Mouse (Mus musculus): Measurements from ENCODE around the gene Sema4f. TPM values are rescaled to one million over a fixed set of nuclear protein-coding genes. Genes with fewer than 3 reads are reported as not detected.
A peak's percentile ranks its signal among the peaks of the same experiment; 100 is the strongest.

The Sema4f gene
- polyA plus RNA-seq, 1 experiment from 2014 or later: 2.1 TPM

DNA sequence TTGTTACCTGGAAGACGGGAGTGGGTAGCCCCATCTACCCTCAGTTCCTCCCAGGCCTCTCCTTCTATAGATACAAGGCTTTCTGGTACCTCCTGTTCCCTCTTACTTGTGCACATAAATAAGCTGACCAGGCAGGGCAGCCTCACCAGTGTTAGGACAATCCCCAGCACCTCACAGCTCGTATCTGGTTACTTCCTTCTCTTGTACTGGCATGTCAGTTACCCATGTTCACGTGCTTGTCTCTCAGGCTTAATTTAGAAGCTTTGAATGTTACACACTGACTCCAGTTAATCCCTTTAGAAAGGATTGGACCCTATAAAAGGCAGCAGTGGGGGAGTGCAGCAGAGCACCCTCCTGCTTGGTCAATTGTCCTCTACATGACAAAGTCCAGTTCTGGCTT lies 42.3 kb downstream of the Sema4f start:
- ChIA-PET POLR2A (no interaction called here), CTCF (no interaction called here)
- DNase-seq (ENCODE audit: low read depth, low spot score) (no peak), ATAC-seq (no peak)
- no peak for TF ChIP-seq CTCF (IDR thresholded peaks at IDR 0.05)
- H3K27me3 ChIP-seq: no peaks in the 10 kb centered on the region
- in situ Hi-C loops (cut with MboI; ENCODE audit: low pct_unique_long_range_greater_than_20kb): loop anchor here (10.0 to 25.0 kb wide), 2 partner anchors 253 to 785 kb away; no protein-coding TSS in a partner anchor

DNA sequence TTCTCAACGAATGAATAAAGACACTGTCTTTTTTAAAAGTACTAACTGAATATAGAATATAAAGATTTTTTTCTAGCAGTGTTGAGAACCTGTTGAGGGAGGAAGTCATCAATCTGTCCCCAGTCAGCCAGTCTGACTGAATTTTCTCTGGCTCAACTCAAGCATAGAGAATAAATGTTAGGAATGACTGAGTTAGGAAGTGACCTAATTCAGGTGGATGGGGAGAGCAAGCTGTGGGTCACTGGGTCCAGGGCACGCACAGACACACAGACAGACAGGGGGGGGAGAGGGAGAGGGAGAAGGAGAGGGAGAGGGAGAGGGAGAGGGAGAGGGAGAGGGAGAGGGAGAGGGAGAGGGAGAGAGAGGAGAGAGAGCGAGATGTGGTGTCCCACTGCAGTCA lies 46.2 kb downstream of the Sema4f start:
- ATAC-seq (peak; percentile 52), DNase-seq (ENCODE audit: low read depth, low spot score) (no peak)
- ChIA-PET POLR2A (no interaction called here), CTCF (no interaction called here)
- no peak for TF ChIP-seq CTCF (IDR thresholded peaks at IDR 0.05)
- in situ Hi-C loops (cut with MboI; ENCODE audit: low pct_unique_long_range_greater_than_20kb): loop anchor here (5.0 to 25.0 kb wide), 4 partner anchors 151 to 906 kb away; no protein-coding TSS in a partner anchor
- H3K27me3 ChIP-seq: no peaks in the 10 kb centered on the region

DNA sequence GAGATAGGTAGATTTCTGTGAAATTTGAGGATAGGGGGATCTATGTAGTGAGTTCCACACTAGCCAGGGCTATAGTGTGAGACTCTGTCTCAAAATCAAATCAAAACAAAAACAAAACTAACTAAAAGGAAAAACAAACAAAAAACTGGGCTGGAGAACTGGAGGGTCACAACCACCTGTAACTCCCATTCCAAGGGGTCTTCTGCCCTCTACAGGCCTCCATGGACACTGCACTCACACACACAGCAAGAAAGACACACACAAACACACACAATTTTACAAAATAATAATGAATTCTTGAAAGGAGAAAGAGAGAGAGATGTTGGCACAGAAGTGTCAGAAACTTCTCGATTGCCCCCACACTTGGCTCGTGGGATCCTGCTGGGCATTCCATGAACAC lies 47.0 kb downstream of the Sema4f start:
- ChIA-PET POLR2A (no interaction called here), CTCF (interaction anchor here (0.9 to 1.8 kb wide), 2 partner anchors 157 to 178 kb away, joined by 3 to 8 read pairs; no protein-coding TSS in a partner anchor)
- TF ChIP-seq CTCF (IDR thresholded peaks at IDR 0.05): peak; percentile 94
- no peak for ATAC-seq
- no peaks in the 10 kb centered on the region for H3K27me3 ChIP-seq
- no peak for DNase-seq (ENCODE audit: low read depth, low spot score)
- in situ Hi-C loops (cut with MboI; ENCODE audit: low pct_unique_long_range_greater_than_20kb): loop anchor here (5.0 to 25.0 kb wide), 4 partner anchors 150 to 905 kb away; no protein-coding TSS in a partner anchor

DNA sequence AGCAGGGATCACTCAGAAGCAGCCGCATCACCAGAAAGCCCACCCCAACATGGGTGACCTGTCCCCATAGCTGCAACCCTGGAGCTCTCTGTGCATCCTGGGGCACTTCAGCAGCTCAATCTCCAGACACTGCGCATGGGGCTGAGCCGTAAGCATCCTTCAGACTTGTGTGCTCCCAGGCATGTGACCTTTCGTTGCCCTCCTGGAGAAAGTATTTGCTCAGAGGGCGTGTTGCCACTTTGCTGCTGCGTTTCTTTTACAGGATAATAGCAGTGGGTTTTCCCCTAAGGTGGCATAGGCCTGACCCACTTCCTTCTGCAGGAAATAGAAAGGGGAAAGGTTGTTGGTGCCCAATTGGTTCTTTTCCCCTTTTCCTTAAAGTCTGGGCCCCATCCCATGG lies 48.1 kb downstream of the Sema4f start:
- no peaks in the 10 kb centered on the region for H3K27me3 ChIP-seq
- DNase-seq (ENCODE audit: low read depth, low spot score): no peak
- ATAC-seq: no peak
- in situ Hi-C loops (cut with MboI; ENCODE audit: low pct_unique_long_range_greater_than_20kb): loop anchor here (5.0 to 25.0 kb wide), 4 partner anchors 149 to 904 kb away; no protein-coding TSS in a partner anchor
- ChIA-PET POLR2A (no interaction called here), CTCF (interaction anchor here (0.9 to 1.8 kb wide), 5 partner anchors 9 to 189 kb away, joined by 3 to 8 read pairs (median 3); no protein-coding TSS in a partner anchor)
- no peak for TF ChIP-seq CTCF (IDR thresholded peaks at IDR 0.05)

DNA sequence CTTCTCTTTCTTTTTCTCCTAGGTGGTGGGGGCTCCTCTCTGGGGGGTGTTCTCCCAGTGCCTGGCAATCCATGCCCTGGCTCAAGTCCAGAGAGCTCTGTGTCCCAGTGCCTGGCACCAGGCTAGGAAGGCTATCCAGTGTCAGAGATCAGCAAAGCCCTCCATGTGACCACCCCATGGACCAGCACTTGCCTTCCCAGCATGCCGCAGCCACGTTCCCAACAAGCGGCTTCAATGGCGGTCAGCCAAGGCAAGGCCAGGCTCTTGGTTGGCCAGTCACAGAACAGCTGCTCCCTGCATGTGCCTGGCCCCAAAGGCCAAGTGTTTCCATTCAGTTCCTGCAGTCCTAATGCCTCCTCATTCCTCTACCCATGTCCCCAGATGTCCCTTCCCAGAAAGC lies 53.2 kb downstream of the Sema4f start:
- no peaks in the 10 kb centered on the region for H3K27me3 ChIP-seq
- DNase-seq (ENCODE audit: low read depth, low spot score) (no peak), ATAC-seq (no peak)
- ChIA-PET POLR2A (no interaction called here), CTCF (interaction anchor here (1.0 to 1.1 kb wide), 2 partner anchors 9 to 51 kb away, joined by 3 read pairs; no protein-coding TSS in a partner anchor)
- TF ChIP-seq CTCF (IDR thresholded peaks at IDR 0.05): no peak
- in situ Hi-C loops (cut with MboI; ENCODE audit: low pct_unique_long_range_greater_than_20kb): loop anchor here (25.0 kb wide), 1 partner anchor 774 kb away; no protein-coding TSS in a partner anchor

DNA sequence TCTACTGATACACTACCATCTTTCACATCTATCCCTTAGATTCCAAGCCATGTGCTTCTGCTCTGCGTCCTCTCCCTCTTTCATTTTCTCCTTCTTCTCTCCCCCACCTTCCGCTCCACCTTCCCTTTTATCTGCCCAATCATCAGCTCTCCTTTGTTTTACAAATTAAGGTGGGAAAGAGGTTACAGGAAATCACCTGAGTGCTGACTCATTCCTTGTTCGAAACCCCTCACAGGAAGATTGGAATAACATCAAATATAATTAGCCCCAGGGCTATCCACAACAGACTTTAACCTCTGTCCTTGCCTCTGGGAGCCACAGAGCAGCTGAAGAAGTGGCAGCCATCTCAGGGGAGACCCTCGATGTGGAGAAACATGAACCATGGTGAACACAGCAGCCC lies 53.7 kb downstream of the Sema4f start:
- no peak for TF ChIP-seq CTCF (IDR thresholded peaks at IDR 0.05)
- ChIA-PET POLR2A (no interaction called here), CTCF (interaction anchor here (1.0 kb wide), 1 partner anchor 51 kb away, joined by 3 read pairs; no protein-coding TSS in a partner anchor)
- DNase-seq (ENCODE audit: low read depth, low spot score): no peak
- ATAC-seq: no peak
- no peaks in the 10 kb centered on the region for H3K27me3 ChIP-seq
- in situ Hi-C loops (cut with MboI; ENCODE audit: low pct_unique_long_range_greater_than_20kb): loop anchor here (25.0 kb wide), 1 partner anchor 774 kb away; no protein-coding TSS in a partner anchor

DNA sequence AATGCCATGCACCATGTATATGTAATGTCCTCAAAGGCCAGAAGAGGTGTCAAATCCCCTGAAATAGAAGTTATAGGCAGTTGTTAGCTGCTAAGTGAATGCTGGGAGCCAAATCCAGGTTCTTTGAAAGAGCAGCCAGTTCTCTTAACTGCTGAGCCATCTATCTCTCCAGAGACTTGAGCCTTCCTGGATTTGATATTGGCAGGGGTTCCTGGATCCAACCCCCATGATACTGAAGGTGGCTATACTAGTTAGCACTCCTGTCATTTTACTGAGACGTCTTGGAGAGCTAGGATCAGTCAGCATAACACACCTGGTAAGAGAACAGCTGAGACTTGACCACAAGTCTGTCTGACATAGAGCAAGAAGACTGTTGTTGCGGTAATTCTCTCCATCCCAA lies 54.1 kb downstream of the Sema4f start:
- DNase-seq (ENCODE audit: low read depth, low spot score): no peak
- in situ Hi-C loops (cut with MboI; ENCODE audit: low pct_unique_long_range_greater_than_20kb): loop anchor here (25.0 kb wide), 1 partner anchor 773 kb away; no protein-coding TSS in a partner anchor
- no peaks in the 10 kb centered on the region for H3K27me3 ChIP-seq
- ChIA-PET POLR2A (no interaction called here), CTCF (interaction anchor here (1.0 to 1.6 kb wide), 2 partner anchors 30 to 50 kb away, joined by 3 to 4 read pairs; no protein-coding TSS in a partner anchor)
- ATAC-seq: no peak
- no peak for TF ChIP-seq CTCF (IDR thresholded peaks at IDR 0.05)

DNA sequence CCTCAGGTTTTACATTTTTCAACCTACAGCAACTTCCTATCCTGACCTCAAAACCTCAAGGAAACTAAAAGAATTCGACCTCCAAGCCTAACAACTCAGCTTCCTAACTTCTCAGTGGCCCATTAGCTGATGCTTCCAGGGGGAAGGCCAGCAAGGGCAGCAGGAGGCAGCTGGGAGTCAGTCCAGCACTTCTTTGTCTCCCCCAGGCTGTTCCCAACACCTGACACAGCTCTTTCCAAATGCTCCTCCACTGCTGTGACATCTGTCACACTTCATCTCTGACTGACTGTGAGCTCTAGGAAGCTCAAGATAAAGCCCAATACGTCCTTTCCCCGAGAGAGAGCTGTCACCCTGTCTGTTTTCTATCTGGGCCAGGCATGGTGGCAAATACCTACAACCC lies 55.0 kb downstream of the Sema4f start:
- no peak for TF ChIP-seq CTCF (IDR thresholded peaks at IDR 0.05)
- DNase-seq (ENCODE audit: low read depth, low spot score) (no peak), ATAC-seq (no peak)
- H3K27me3 ChIP-seq: no peaks in the 10 kb centered on the region
- CTCF ChIA-PET: interaction anchor here (0.5 to 1.6 kb wide), 3 partner anchors 29 to 892 kb away, joined by 3 to 4 read pairs (median 4); partner anchors contain the start of gene Hk2
- POLR2A ChIA-PET: no interaction called here
- in situ Hi-C loops (cut with MboI; ENCODE audit: low pct_unique_long_range_greater_than_20kb): loop anchor here (25.0 kb wide), 1 partner anchor 772 kb away; no protein-coding TSS in a partner anchor

DNA sequence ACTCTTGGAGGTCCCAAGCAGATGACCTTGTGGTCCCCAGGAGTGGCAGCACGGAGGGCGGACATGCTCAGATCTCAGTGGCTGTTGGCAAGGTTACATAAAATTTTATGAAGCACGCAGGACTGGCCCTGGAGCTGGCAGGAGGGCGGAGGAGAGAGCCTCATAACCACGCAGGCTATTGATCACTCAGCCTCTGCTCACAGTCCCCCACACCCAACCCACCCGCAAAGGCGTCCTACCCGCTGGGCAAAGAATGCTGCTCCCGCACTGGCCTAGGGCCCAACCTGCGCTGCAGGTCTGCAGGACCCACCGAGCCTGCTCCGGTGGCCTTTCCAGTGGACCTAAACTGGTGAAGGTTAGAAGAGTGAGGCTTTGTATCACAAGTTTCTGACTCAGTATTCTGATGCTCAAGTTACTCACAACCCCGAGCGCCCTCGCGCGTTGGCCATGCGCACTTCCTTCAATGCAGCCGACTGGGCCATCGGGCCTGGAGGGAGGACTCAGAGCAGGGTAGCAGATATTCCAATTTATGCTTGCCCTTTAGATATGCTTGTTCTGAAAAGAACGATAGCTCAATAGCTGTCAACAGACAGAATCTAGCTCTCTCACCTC lies 58.0 kb downstream of the Sema4f start:
- CTCF ChIA-PET: interaction anchor here (1.1 to 3.0 kb wide), 4 partner anchors 9 to 145 kb away, joined by 3 to 6 read pairs (median 4); no protein-coding TSS in a partner anchor
- peak; percentile 68 for ATAC-seq
- POLR2A ChIA-PET: no interaction called here
- no peak for DNase-seq (ENCODE audit: low read depth, low spot score)
- peak; percentile 81 for TF ChIP-seq CTCF (IDR thresholded peaks at IDR 0.05)
- in situ Hi-C loops (cut with MboI; ENCODE audit: low pct_unique_long_range_greater_than_20kb): loop anchor here (25.0 kb wide), 1 partner anchor 769 kb away; no protein-coding TSS in a partner anchor
- no peaks in the 10 kb centered on the region for H3K27me3 ChIP-seq

DNA sequence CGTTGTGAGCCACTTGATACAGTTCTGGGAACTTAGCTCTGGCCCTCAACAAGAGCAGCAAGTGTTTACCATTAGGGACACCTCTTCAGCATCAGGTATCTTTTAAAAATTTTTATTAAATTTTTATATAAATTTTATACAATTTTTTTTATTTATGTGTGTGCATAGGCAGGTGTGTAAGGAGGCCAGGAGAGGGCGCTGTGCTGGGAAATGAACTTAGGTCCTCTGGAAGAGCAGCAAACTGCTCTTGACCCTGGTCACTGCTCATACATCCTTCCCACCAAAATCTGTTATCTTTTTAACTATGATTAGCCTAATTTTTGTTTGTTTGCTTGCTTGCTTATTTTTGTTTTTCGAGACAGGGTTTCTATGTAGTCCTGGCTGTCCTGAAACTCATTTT lies 58.8 kb downstream of the Sema4f start:
- no peak for DNase-seq (ENCODE audit: low read depth, low spot score)
- no peaks in the 10 kb centered on the region for H3K27me3 ChIP-seq
- ChIA-PET POLR2A (no interaction called here), CTCF (interaction anchor here (0.6 to 3.0 kb wide), 4 partner anchors 15 to 110 kb away, joined by 3 to 6 read pairs (median 4); no protein-coding TSS in a partner anchor)
- peak; percentile 31 for TF ChIP-seq CTCF (IDR thresholded peaks at IDR 0.05)
- no peak for ATAC-seq
- in situ Hi-C loops (cut with MboI; ENCODE audit: low pct_unique_long_range_greater_than_20kb): loop anchor here (25.0 kb wide), 1 partner anchor 769 kb away; no protein-coding TSS in a partner anchor

All from Patski (cell line).